Mouse (Mus musculus) CH12.LX (cell line): ENCODE measurements around the gene Hoxd13. TPM values are rescaled to one million over a fixed set of nuclear protein-coding genes. Genes with fewer than 3 reads are reported as not detected.

Experiments
- DNase-seq: peaks from one replicate; pipeline ENCODE4 v3.0.0-alpha.2; 2013; ENCODE audit errors: extremely low read depth
- H3K27ac ChIP-seq: 2 replicates; pipeline ENCODE4 v1.5.1; 2012; ENCODE audit warnings: low read depth, mild to moderate bottlenecking, control low read depth, moderate library complexity; ENCODE audit not compliant: insufficient read depth
- H3K27me3 ChIP-seq: replicated peaks from 2 replicates; pipeline ENCODE3; 2012; ENCODE audit warnings: inconsistent platforms
- H3K36me3 ChIP-seq, 2 experiments: replicated peaks in 1 of 2; 2 replicates each; pipeline versions ENCODE3 to v1.6.1; 2012; ENCODE audit warnings: inconsistent platforms in 1 of 2, low read length in 1 of 2, mild to moderate bottlenecking in 1 of 2, mixed read lengths in 1 of 2, moderate library complexity in 1 of 2; ENCODE audit not compliant: control insufficient read depth in 1 of 2, insufficient read depth in 1 of 2
- H3K4me1 ChIP-seq, 2 experiments: 2 replicates each; pipeline ENCODE4 v1.6.1; 2012; ENCODE audit warnings: inconsistent platforms in 1 of 2, moderate library complexity in 1 of 2; ENCODE audit not compliant: insufficient read depth in 2 of 2, control insufficient read depth in 1 of 2
- H3K4me2 ChIP-seq: 2 replicates; pipeline ENCODE4 v1.6.1; 2012; ENCODE audit warnings: low read depth, mild to moderate bottlenecking, control low read depth; ENCODE audit not compliant: poor library complexity, insufficient read depth, severe bottlenecking
- H3K4me3 ChIP-seq, 3 experiments: fragments of 150-350 bp in 1 of 3; sonication (generic) in 1 of 3; replicated peaks in 1 of 3; 2 replicates each; pipeline versions ENCODE3 to v1.5.1; 2011 to 2012; ENCODE audit warnings: low read depth in 2 of 3, low read length in 2 of 3, mild to moderate bottlenecking in 2 of 3, moderate library complexity in 2 of 3, control low read depth in 1 of 3, improper control_type of control experiment in 1 of 3, inconsistent platforms in 1 of 3, mixed read lengths in 1 of 3; ENCODE audit not compliant: poor library complexity in 1 of 3
- H3K79me2 ChIP-seq: replicated peaks from 2 replicates; pipeline ENCODE4 v1.6.1; 2012; ENCODE audit warnings: mild to moderate bottlenecking, moderate library complexity; ENCODE audit not compliant: control insufficient read depth, poor library complexity, insufficient read depth, severe bottlenecking; ENCODE audit errors: extremely low read depth
- H3K9ac ChIP-seq: 2 replicates; pipeline ENCODE4 v1.6.1; 2012; ENCODE audit warnings: low read depth, mild to moderate bottlenecking, control low read depth, moderate library complexity; ENCODE audit not compliant: insufficient read depth
- H3K9me3 ChIP-seq: replicated peaks from 2 replicates; pipeline ENCODE3; 2012; ENCODE audit warnings: low read length, inconsistent platforms, mixed read lengths
- BHLHE40 ChIP-seq: IDR thresholded peaks from 2 replicates; pipeline ENCODE4 v1.6.1; 2011; ENCODE audit warnings: mild to moderate bottlenecking, low read depth, low read length, improper control_type of control experiment
- CHD1 ChIP-seq: IDR thresholded peaks from 2 replicates; pipeline ENCODE4 v1.6.1; 2012; ENCODE audit warnings: low read depth, low read length, improper control_type of control experiment, inconsistent platforms
- CHD2 ChIP-seq: IDR thresholded peaks from 2 replicates; pipeline ENCODE4 v1.6.1; 2011; ENCODE audit warnings: low read length, improper control_type of control experiment
- CTCF ChIP-seq, 2 experiments: IDR thresholded peaks in 1 of 2; conservative IDR thresholded peaks in 1 of 2; 2 replicates each; pipeline ENCODE4 v1.5.1; 2011 to 2012; ENCODE audit warnings: low read depth in 2 of 2, low read length in 2 of 2, improper control_type of control experiment in 1 of 2, inconsistent platforms in 1 of 2, mild to moderate bottlenecking in 1 of 2, moderate library complexity in 1 of 2
- EP300 ChIP-seq: IDR thresholded peaks from 2 replicates; pipeline ENCODE4 v1.6.1; 2011; ENCODE audit warnings: low read length, improper control_type of control experiment
- ETS1 ChIP-seq: conservative IDR thresholded peaks from 2 replicates; pipeline ENCODE4 v1.6.1; 2012; ENCODE audit warnings: low read depth, mild to moderate bottlenecking, inconsistent platforms, low read length, improper control_type of control experiment, moderate library complexity
- GABPA ChIP-seq: IDR thresholded peaks from 2 replicates; pipeline ENCODE4 v1.6.1; 2012; ENCODE audit warnings: low read depth, low read length, improper control_type of control experiment, inconsistent platforms; ENCODE audit not compliant: insufficient replicate concordance
- JUN ChIP-seq: IDR thresholded peaks from 2 replicates; pipeline ENCODE4 v1.6.1; 2011; ENCODE audit warnings: low read depth, mild to moderate bottlenecking, low read length, improper control_type of control experiment, moderate library complexity; ENCODE audit not compliant: insufficient read depth
- MXI1 ChIP-seq: IDR thresholded peaks from 2 replicates; pipeline ENCODE4 v1.6.1; 2011; ENCODE audit warnings: mild to moderate bottlenecking, low read depth, low read length, improper control_type of control experiment
- PAX5 ChIP-seq: IDR thresholded peaks from 2 replicates; pipeline ENCODE4 v1.6.1; 2012; ENCODE audit warnings: low read length, inconsistent platforms, mixed read lengths
- POLR2A ChIP-seq: IDR thresholded peaks from 2 replicates; pipeline ENCODE4 v1.6.1; 2011; ENCODE audit warnings: low read depth, mild to moderate bottlenecking, improper control_type of control experiment, low read length
- RCOR1 ChIP-seq: conservative IDR thresholded peaks from 2 replicates; pipeline ENCODE4 v1.6.1; 2012; ENCODE audit warnings: low read depth, mild to moderate bottlenecking, inconsistent platforms, low read length, improper control_type of control experiment
- SIN3A ChIP-seq: IDR thresholded peaks from 2 replicates; pipeline ENCODE4 v1.6.1; 2012; ENCODE audit warnings: low read length, improper control_type of control experiment, inconsistent platforms
- TBP ChIP-seq: conservative IDR thresholded peaks from 2 replicates; pipeline ENCODE4 v1.6.1; 2011; ENCODE audit warnings: low read depth, low read length, improper control_type of control experiment
- UBTF ChIP-seq: IDR thresholded peaks from 2 replicates; pipeline ENCODE4 v1.6.1; 2012; ENCODE audit warnings: low read depth, mild to moderate bottlenecking, inconsistent platforms, low read length, improper control_type of control experiment, moderate library complexity
- USF1 ChIP-seq: IDR thresholded peaks from 2 replicates; pipeline ENCODE4 v1.6.1; 2014; ENCODE audit warnings: low read depth, mild to moderate bottlenecking, inconsistent platforms, low read length, improper control_type of control experiment
- ZKSCAN1 ChIP-seq: IDR thresholded peaks from 2 replicates; pipeline ENCODE4 v1.6.1; 2012; ENCODE audit warnings: low read depth, inconsistent platforms, low read length, improper control_type of control experiment, borderline replicate concordance
- dilution Hi-C: fragments of 300-500 bp; cut with MboI; formaldehyde crosslinking; loops from 2 replicates; pipeline ENCODE4 v1.14.3; 2020; ENCODE audit warnings: low sequenced_read_pairs; ENCODE audit not compliant: extremely low pct_unique_long_range_greater_than_20kb, extremely low pct_ligation_motif_present
- in situ Hi-C: fragments of 300-500 bp; cut with MboI; formaldehyde crosslinking; loops from 3 replicates; pipeline ENCODE4 v1.14.3; 2019; ENCODE audit warnings: low sequenced_read_pairs, low pct_ligation_motif_present, low pct_unique_long_range_greater_than_20kb, mixed read lengths
- polyA plus RNA-seq: library from polyadenylated mRNA; unstranded; fragments of >175 nt; gene quantifications from 2 replicates; pipeline ENCODE4 v1.2.1, GENCODE M21; 2012; ENCODE audit warnings: low read depth; ENCODE audit not compliant: insufficient read length
- total RNA-seq, 2 experiments: library from RNA; depleted of rRNA; stranded (reverse); fragments of 300-350 nt in 1 of 2; fragments of >200 nt in 1 of 2; gene quantifications; 2 replicates each; pipeline ENCODE4 v1.2.3; 2012 to 2014

Gene Hoxd13
- total and polyA plus RNA-seq, 3 experiments, result not detected

GRCm38 (mm10) chr2:74683471-74683951 is 15.4 kb downstream of the Hoxd13 start:
- no peaks in the 10 kb centered on the region for H3K36me3 ChIP-seq
- TF ChIP-seq PAX5, result no peak
- TF ChIP-seq, all 38 proteins: peak for 0
- H3K27ac ChIP-seq, result no peak overlapping the region
- no peak overlapping the region for H3K4me2 ChIP-seq
- H3K4me3 ChIP-seq, result no peak overlapping the region
- H3K79me2 ChIP-seq, result no peaks in the 10 kb centered on the region
- no peak overlapping the region for H3K9ac ChIP-seq
- no peaks in the 10 kb centered on the region for H3K27me3 ChIP-seq
- DNase-seq, result no peak
- in situ Hi-C loops (loop anchor here (25.0 kb wide), 1 partner anchor 629 kb away; no protein-coding TSS in a partner anchor), dilution Hi-C loops (no loop called here)
- H3K9me3 ChIP-seq, result peaks cover 29% of the 10 kb centered on the region
- H3K4me1 ChIP-seq, result no peaks in the 10 kb centered on the region

GRCm38 (mm10) chr2:74684106-74684505 is 16.0 kb downstream of the Hoxd13 start:
- Histone ChIP-seq H3K79me2 (no peaks in the 10 kb centered on the region), H3K4me1 (no peaks in the 10 kb centered on the region), H3K4me2 (no peak overlapping the region), H3K27ac (no peak overlapping the region), H3K9ac (no peak overlapping the region), H3K9me3 (peaks cover 29% of the 10 kb centered on the region), H3K4me3 (no peak overlapping the region), H3K36me3 (no peaks in the 10 kb centered on the region), H3K27me3 (no peaks in the 10 kb centered on the region)
- TF ChIP-seq CHD1, result no peak
- no peak for TF ChIP-seq CTCF (conservative IDR thresholded peaks at IDR 0.05 in 1 of 2, IDR thresholded peaks at IDR 0.05 in 1 of 2; ENCODE audit: low read depth in 2 of 2, low read length in 2 of 2)
- TF ChIP-seq EP300, result no peak
- TF ChIP-seq SIN3A, result no peak
- TF ChIP-seq ZKSCAN1, result no peak
- TF ChIP-seq TBP, result no peak
- no peak for TF ChIP-seq USF1
- TF ChIP-seq CHD2, result no peak
- no peak for TF ChIP-seq BHLHE40
- no peak for TF ChIP-seq ETS1
- no peak for TF ChIP-seq GABPA
- TF ChIP-seq RCOR1, result no peak
- no peak for TF ChIP-seq JUN
- no peak for TF ChIP-seq MXI1
- TF ChIP-seq POLR2A, result no peak
- no peak for TF ChIP-seq UBTF
- in situ Hi-C loops (loop anchor here (25.0 kb wide), 1 partner anchor 628 kb away; no protein-coding TSS in a partner anchor), dilution Hi-C loops (no loop called here)
- DNase-seq, result no peak
